Mouse (Mus musculus) kidney, postnatal 0 days (tissue): Measurements from ENCODE around the gene Cacna1c. TPM values are rescaled to one million over a fixed set of nuclear protein-coding genes. Genes with fewer than 3 reads are reported as not detected.

ENCODE experiments used
- ATAC-seq: fragments of 200-750 bp; cut with Nextera tagmentation; replicated peaks from 2 replicates; pipeline ENCODE4 v1.8.0; 2017; ENCODE audit warnings: low read depth, moderate number of reproducible peaks, moderate TSS enrichment, moderate library complexity; ENCODE audit not compliant: low FRiP score
- DNase-seq: peaks from one replicate; pipeline ENCODE4 v3.0.0-alpha.2; 2016; ENCODE audit warnings: low spot score
- H3K27ac ChIP-seq: fragments of 300-500 bp; sonication (generic); 2 replicates; pipeline ENCODE4 v1.5.1; 2014; ENCODE audit warnings: mild to moderate bottlenecking
- H3K27me3 ChIP-seq: fragments of 300-500 bp; sonication (generic); 2 replicates; pipeline ENCODE4 v1.6.1; 2014; ENCODE audit warnings: low read length, mixed read lengths; ENCODE audit not compliant: insufficient read depth
- H3K36me3 ChIP-seq: fragments of 300-500 bp; sonication (generic); 2 replicates; pipeline ENCODE4 v1.6.1; 2014; ENCODE audit warnings: low read length, mixed read lengths; ENCODE audit not compliant: insufficient read depth
- H3K4me1 ChIP-seq: fragments of 300-500 bp; sonication (generic); replicated peaks from 2 replicates; pipeline ENCODE4 v1.6.1; 2014; ENCODE audit warnings: antibody characterized with exemption, low read length, mixed read lengths; ENCODE audit not compliant: insufficient read depth
- H3K4me2 ChIP-seq: fragments of 300-500 bp; sonication (generic); 2 replicates; pipeline ENCODE4 v1.6.1; 2014; ENCODE audit warnings: mild to moderate bottlenecking, low read length, moderate library complexity, mixed read lengths
- H3K4me3 ChIP-seq: fragments of 300-500 bp; sonication (generic); replicated peaks from 2 replicates; pipeline ENCODE4 v1.5.1; 2014; ENCODE audit warnings: low read depth, low read length
- H3K9ac ChIP-seq: fragments of 300-500 bp; sonication (generic); 2 replicates; pipeline ENCODE4 v1.6.1; 2014; ENCODE audit warnings: low read depth, low read length
- H3K9me3 ChIP-seq: fragments of 300-500 bp; sonication (generic); replicated peaks from 2 replicates; pipeline ENCODE4 v1.6.1; 2016; ENCODE audit warnings: low read length, inconsistent platforms, mixed read lengths
- CTCF ChIP-seq: IDR thresholded peaks from 2 replicates; pipeline ENCODE4 v1.5.1; 2016; ENCODE audit warnings: antibody characterized with exemption, low read depth, mild to moderate bottlenecking, moderate library complexity
- WGBS: fragments of 180-500 bp; shearing (Covaris S2); extraction: QIAGEN DNeasy Blood & Tissue Kit; methylation state at CpG from one replicate; pipeline ENCODE4 v1.1.7; 2014; 5-methylcytosine and 5-hydroxymethylcytosine counted together
- polyA plus RNA-seq: library from polyadenylated mRNA; unstranded; fragments of >200 nt; fragmentation: Nextera tagmentation; extraction: Ambion mirVana; gene quantifications from 2 replicates; pipeline ENCODE4 v1.2.1, GENCODE M21; 2015

Cacna1c gene
- polyA plus RNA-seq, 1 experiment from 2014 or later, result 1.3 TPM

- no peaks in the 10 kb centered on the region for H3K4me1 ChIP-seq
- no peak for DNase-seq
- no peak overlapping the region for H3K9ac ChIP-seq
- H3K9me3 ChIP-seq, result no peaks in the 10 kb centered on the region
- no peaks in the 10 kb centered on the region for H3K36me3 ChIP-seq
- no peak overlapping the region for H3K4me3 ChIP-seq
- no peak overlapping the region for H3K27ac ChIP-seq
- H3K27me3 ChIP-seq, result no peaks in the 10 kb centered on the region
- ATAC-seq, result no peak
- no peak overlapping the region for H3K4me2 ChIP-seq
- no peak for TF ChIP-seq CTCF
Observed at GRCm38 (mm10) chr6:119062695-119063094, 133.5 kb downstream of the Cacna1c start.

- WGBS, result 84% methylated on average over 3 of the region's 3 CpGs
Observed at GRCm38 (mm10) chr6:119058896-119059295, 137.3 kb downstream of the Cacna1c start.

GRCm38 (mm10) chr6:119058461-119058860, 137.8 kb downstream of the Cacna1c start:
- Histone ChIP-seq H3K27ac (no peak overlapping the region), H3K9ac (no peak overlapping the region), H3K4me1 (no peaks in the 10 kb centered on the region), H3K4me2 (no peak overlapping the region), H3K9me3 (no peaks in the 10 kb centered on the region), H3K36me3 (no peaks in the 10 kb centered on the region), H3K4me3 (no peak overlapping the region), H3K27me3 (no peaks in the 10 kb centered on the region)
- ATAC-seq (no peak), DNase-seq (no peak)
- TF ChIP-seq CTCF, result no peak
- 90% methylated on average over 8 of the region's 8 CpGs for WGBS

More at GRCm38 (mm10) chr6:119058896-119059295, 137.3 kb downstream of the Cacna1c start:
- no peaks in the 10 kb centered on the region for H3K36me3 ChIP-seq
- no peak for ATAC-seq
- H3K4me2 ChIP-seq, result no peak overlapping the region
- no peak for TF ChIP-seq CTCF
- no peak overlapping the region for H3K27ac ChIP-seq
- H3K9ac ChIP-seq, result no peak overlapping the region
- H3K4me1 ChIP-seq, result no peaks in the 10 kb centered on the region
- H3K9me3 ChIP-seq, result no peaks in the 10 kb centered on the region
- H3K27me3 ChIP-seq, result no peaks in the 10 kb centered on the region
- DNase-seq, result no peak
- no peak overlapping the region for H3K4me3 ChIP-seq

GRCm38 (mm10) chr6:119057076-119057479, 139.1 kb downstream of the Cacna1c start:
- no peaks in the 10 kb centered on the region for H3K27me3 ChIP-seq
- no peak overlapping the region for H3K27ac ChIP-seq
- 86% methylated on average over 15 of the region's 15 CpGs for WGBS
- no peaks in the 10 kb centered on the region for H3K36me3 ChIP-seq
- no peaks in the 10 kb centered on the region for H3K9me3 ChIP-seq
- no peak overlapping the region for H3K9ac ChIP-seq
- no peak for TF ChIP-seq CTCF
- ATAC-seq (no peak), DNase-seq (no peak)
- no peaks in the 10 kb centered on the region for H3K4me1 ChIP-seq
- no peak overlapping the region for H3K4me3 ChIP-seq
- H3K4me2 ChIP-seq, result no peak overlapping the region

GRCm38 (mm10) chr6:119052801-119053200, 143.4 kb downstream of the Cacna1c start:
- Histone ChIP-seq H3K9me3 (no peaks in the 10 kb centered on the region), H3K9ac (no peak overlapping the region), H3K36me3 (no peaks in the 10 kb centered on the region), H3K27ac (0 out of 2 replicates have a peak overlapping the region, but pooled peaks have one; percentile 19), H3K4me2 (peak overlapping the region; percentile 36; the same call in 1 of the 2 replicates), H3K4me3 (no peak overlapping the region), H3K4me1 (no peaks in the 10 kb centered on the region), H3K27me3 (no peaks in the 10 kb centered on the region)
- DNase-seq (peak; percentile 92), ATAC-seq (no peak)
- WGBS, result 63% methylated on average over 10 of the region's 10 CpGs
- no peak for TF ChIP-seq CTCF

GRCm38 (mm10) chr6:119052366-119052765, 143.9 kb downstream of the Cacna1c start:
- WGBS, result 74% methylated on average over 15 of the region's 15 CpGs
- Histone ChIP-seq H3K9me3 (no peaks in the 10 kb centered on the region), H3K4me1 (no peaks in the 10 kb centered on the region), H3K9ac (no peak overlapping the region), H3K36me3 (no peaks in the 10 kb centered on the region), H3K27ac (no peak overlapping the region), H3K27me3 (no peaks in the 10 kb centered on the region), H3K4me2 (peak overlapping the region; percentile 36; the same call in 1 of the 2 replicates), H3K4me3 (no peak overlapping the region)
- TF ChIP-seq CTCF, result no peak
- ATAC-seq (no peak), DNase-seq (no peak)

GRCm38 (mm10) chr6:119051721-119052120, 144.5 kb downstream of the Cacna1c start:
- Histone ChIP-seq H3K4me2 (no peak overlapping the region), H3K27ac (no peak overlapping the region), H3K4me1 (no peaks in the 10 kb centered on the region), H3K27me3 (no peaks in the 10 kb centered on the region), H3K36me3 (no peaks in the 10 kb centered on the region), H3K9ac (no peak overlapping the region), H3K9me3 (no peaks in the 10 kb centered on the region), H3K4me3 (no peak overlapping the region)
- TF ChIP-seq CTCF, result no peak
- ATAC-seq, result no peak
- 70% methylated on average over 2 of the region's 2 CpGs for WGBS
- DNase-seq, result no peak
